Mouse (Mus musculus) thymus, adult 2 months (tissue): ENCODE data around the gene Cdca5.

Source experiments
- CTCF ChIP-seq: fragments of 200-500 bp; IDR thresholded peaks from 2 replicates; pipeline ENCODE4 v1.5.1; 2012; ENCODE audit warnings: mild to moderate bottlenecking, control low read depth, low read length, moderate library complexity, borderline replicate concordance; ENCODE audit not compliant: control insufficient read depth, poor library complexity, insufficient read depth; ENCODE audit errors: extremely low read depth
- POLR2A ChIP-seq: fragments of 200-500 bp; IDR thresholded peaks from 2 replicates; pipeline ENCODE4 v1.6.1; 2012; ENCODE audit warnings: mild to moderate bottlenecking, low read length, control low read depth, moderate library complexity; ENCODE audit not compliant: control insufficient read depth, poor library complexity, insufficient read depth; ENCODE audit errors: extremely low read depth

GRCm38 (mm10) chr19:6117986-6118676 is 33.3 kb downstream of the Cdca5 start, which contains the start of gene Sac3d1:
- TF ChIP-seq POLR2A (peak; percentile 39; the same call in 1 of the 2 replicates), CTCF (peak; percentile 62; the same call in 1 of the 2 replicates)
